Mouse (Mus musculus): ENCODE measurements around the gene Fam120a.

DNA sequence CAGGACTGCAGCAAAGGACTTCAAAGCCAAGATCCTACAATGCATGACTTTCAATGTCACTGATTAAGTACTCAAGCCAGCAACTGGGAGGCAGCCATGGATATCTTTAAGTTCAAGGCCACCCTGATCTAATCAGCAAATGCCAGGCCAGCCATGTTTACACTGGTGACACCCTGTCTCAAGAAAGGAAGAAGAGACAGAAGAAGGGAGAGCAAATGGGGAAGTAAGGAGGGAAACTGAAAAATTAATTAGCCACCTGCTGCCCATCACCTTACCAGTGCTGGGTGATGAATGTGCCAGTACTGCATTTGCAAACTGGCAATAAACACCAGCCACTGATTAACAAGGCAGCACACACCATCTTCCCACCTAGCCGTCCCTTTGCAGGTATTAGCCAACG is 25.3 kb downstream of the Fam120a start:
- no peak for TF ChIP-seq CTCF (IDR thresholded peaks at IDR 0.05; ENCODE audit: borderline replicate concordance, control insufficient read depth, extremely low read depth, insufficient read depth, low read length, poor library complexity)
- TF ChIP-seq POLR2A (IDR thresholded peaks at IDR 0.05; ENCODE audit: control insufficient read depth, extremely low read depth, insufficient read depth, low read length, poor library complexity), result no peak
